Mouse (Mus musculus): ENCODE results near the gene C8a. TPM values are rescaled to one million over a fixed set of nuclear protein-coding genes. Genes with fewer than 3 reads are reported as not detected.
A peak's percentile ranks its signal among the peaks of the same experiment; 100 is the strongest.

The C8a gene
- not detected in 2 replicates for polyA plus RNA-seq (2014; fragmentation: Nextera tagmentation; extraction: Ambion mirVana)

- Histone ChIP-seq H3K9me3 (ENCODE audit: control insufficient read depth, low read length) (no peaks in the 10 kb centered on the region), H3K9ac (ENCODE audit: low read length) (no peak within 1 kb of the TSS), H3K27ac (replicated peaks; ENCODE audit: low read depth, low read length) (no peak within 1 kb of the TSS), H3K4me1 (ENCODE audit: control insufficient read depth, insufficient read depth, low read length) (no peaks in the 10 kb centered on the region), H3K4me2 (ENCODE audit: low read depth, severe bottlenecking) (no peak within 1 kb of the TSS), H3K4me3 (ENCODE audit: low read depth, low read length) (no peak within 1 kb of the TSS), H3K36me3 (ENCODE audit: control insufficient read depth, insufficient read depth, low read length) (no peaks in the 10 kb centered on the region), H3K27me3 (ENCODE audit: control insufficient read depth, insufficient read depth, low read length) (no peaks in the 10 kb centered on the region)
- 86% methylated on average over 3 of the region's 3 CpGs for WGBS
- DNase-seq (ENCODE audit: low spot score) (no peak), ATAC-seq (ENCODE audit: insufficient number of reproducible peaks, low FRiP score, low TSS enrichment, low read depth) (no peak)
Observed at GRCm38 (mm10) chr4:104876323-104876722, at the start of gene C8a. C8a (minus strand) TSS chr4:104876398.

GRCm38 (mm10) chr4:104925383-104925782 lies 49.2 kb upstream of the C8a start:
- Histone ChIP-seq H3K9ac (ENCODE audit: low read length) (no peak overlapping the region), H3K36me3 (ENCODE audit: control insufficient read depth, insufficient read depth, low read length) (no peaks in the 10 kb centered on the region), H3K4me2 (ENCODE audit: low read depth, severe bottlenecking) (no peak overlapping the region), H3K27ac (replicated peaks; ENCODE audit: low read depth, low read length) (no peak overlapping the region), H3K4me1 (ENCODE audit: control insufficient read depth, insufficient read depth, low read length) (no peaks in the 10 kb centered on the region), H3K4me3 (ENCODE audit: low read depth, low read length) (no peak overlapping the region), H3K27me3 (ENCODE audit: control insufficient read depth, insufficient read depth, low read length) (no peaks in the 10 kb centered on the region), H3K9me3 (ENCODE audit: control insufficient read depth, low read length) (no peaks in the 10 kb centered on the region)
- no peak for DNase-seq (ENCODE audit: low spot score)
- ATAC-seq (ENCODE audit: insufficient number of reproducible peaks, low FRiP score, low TSS enrichment, low read depth), result no peak
- WGBS, result 85% methylated on average over 5 of the region's 5 CpGs

GRCm38 (mm10) chr4:104918017-104918416 lies 41.8 kb upstream of the C8a start:
- Histone ChIP-seq H3K4me1 (ENCODE audit: control insufficient read depth, insufficient read depth, low read length) (0 out of 2 replicates have a peak, but pooled peaks cover 2% of the 10 kb centered on the region), H3K27me3 (ENCODE audit: control insufficient read depth, insufficient read depth, low read length) (peaks cover 5% of the 10 kb centered on the region), H3K4me2 (ENCODE audit: low read depth, severe bottlenecking) (no peak overlapping the region), H3K9ac (ENCODE audit: low read length) (no peak overlapping the region), H3K36me3 (ENCODE audit: control insufficient read depth, insufficient read depth, low read length) (no peaks in the 10 kb centered on the region), H3K27ac (replicated peaks; ENCODE audit: low read depth, low read length) (no peak overlapping the region), H3K4me3 (ENCODE audit: low read depth, low read length) (no peak overlapping the region), H3K9me3 (ENCODE audit: control insufficient read depth, low read length) (no peaks in the 10 kb centered on the region)
- DNase-seq (ENCODE audit: low spot score), result no peak
- 83% methylated on average over 6 of the region's 6 CpGs for WGBS
- no peak for ATAC-seq (ENCODE audit: insufficient number of reproducible peaks, low FRiP score, low TSS enrichment, low read depth)

- no peak for ATAC-seq (ENCODE audit: insufficient number of reproducible peaks, low FRiP score, low TSS enrichment, low read depth)
Observed at GRCm38 (mm10) chr4:104914711-104915247, 38.6 kb upstream of the C8a start.

GRCm38 (mm10) chr4:104913291-104914129 lies 37.3 kb upstream of the C8a start, which contains the start of gene Fyb2:
Fyb2 (plus strand) TSS chr4:104913456.
- peak within 1 kb of the TSS; percentile 25; the same call in 1 of the 2 replicates for H3K4me2 ChIP-seq (ENCODE audit: low read depth, severe bottlenecking)
- no peak within 1 kb of the TSS for H3K4me3 ChIP-seq (ENCODE audit: low read depth, low read length)
- H3K9me3 ChIP-seq (ENCODE audit: control insufficient read depth, low read length), result no peaks in the 10 kb centered on the region
- H3K4me1 ChIP-seq (ENCODE audit: control insufficient read depth, insufficient read depth, low read length), result 0 out of 2 replicates have a peak, but pooled peaks cover 4% of the 10 kb centered on the region
- peaks cover 5% of the 10 kb centered on the region for H3K27me3 ChIP-seq (ENCODE audit: control insufficient read depth, insufficient read depth, low read length)
- H3K36me3 ChIP-seq (ENCODE audit: control insufficient read depth, insufficient read depth, low read length), result no peaks in the 10 kb centered on the region
- ATAC-seq (ENCODE audit: insufficient number of reproducible peaks, low FRiP score, low TSS enrichment, low read depth), result no peak
- no peak within 1 kb of the TSS for H3K27ac ChIP-seq (replicated peaks; ENCODE audit: low read depth, low read length)
- 26% methylated on average over 23 of the region's 23 CpGs for WGBS
- no peak for DNase-seq (ENCODE audit: low spot score)
- H3K9ac ChIP-seq (ENCODE audit: low read length), result no peak within 1 kb of the TSS

More at GRCm38 (mm10) chr4:104914711-104915247, 38.6 kb upstream of the C8a start:
- Histone ChIP-seq H3K9ac (ENCODE audit: low read length) (no peak overlapping the region), H3K36me3 (ENCODE audit: control insufficient read depth, insufficient read depth, low read length) (no peaks in the 10 kb centered on the region), H3K27me3 (ENCODE audit: control insufficient read depth, insufficient read depth, low read length) (peaks cover 5% of the 10 kb centered on the region), H3K4me2 (ENCODE audit: low read depth, severe bottlenecking) (no peak overlapping the region), H3K4me3 (ENCODE audit: low read depth, low read length) (no peak overlapping the region), H3K9me3 (ENCODE audit: control insufficient read depth, low read length) (no peaks in the 10 kb centered on the region), H3K4me1 (ENCODE audit: control insufficient read depth, insufficient read depth, low read length) (0 out of 2 replicates have a peak, but pooled peaks cover 4% of the 10 kb centered on the region), H3K27ac (replicated peaks; ENCODE audit: low read depth, low read length) (no peak overlapping the region)
- no peak for DNase-seq (ENCODE audit: low spot score)
- WGBS, result 64% methylated on average over 6 of the region's 6 CpGs

GRCm38 (mm10) chr4:104911685-104912084 lies 35.5 kb upstream of the C8a start:
- ATAC-seq (ENCODE audit: insufficient number of reproducible peaks, low FRiP score, low TSS enrichment, low read depth), result no peak; the same call in 1 of the 2 replicates
- WGBS, result 25% methylated on average over 7 of the region's 7 CpGs
- 0 out of 2 replicates have a peak, but pooled peaks cover 4% of the 10 kb centered on the region for H3K4me1 ChIP-seq (ENCODE audit: control insufficient read depth, insufficient read depth, low read length)

GRCm38 (mm10) chr4:104905049-104905448 lies 28.9 kb upstream of the C8a start:
- WGBS, result 88% methylated on average over 6 of the region's 6 CpGs
- H3K27ac ChIP-seq (replicated peaks; ENCODE audit: low read depth, low read length), result no peak overlapping the region
- H3K4me2 ChIP-seq (ENCODE audit: low read depth, severe bottlenecking), result no peak overlapping the region
- H3K36me3 ChIP-seq (ENCODE audit: control insufficient read depth, insufficient read depth, low read length), result no peaks in the 10 kb centered on the region
- H3K9ac ChIP-seq (ENCODE audit: low read length), result no peak overlapping the region
- ATAC-seq (ENCODE audit: insufficient number of reproducible peaks, low FRiP score, low TSS enrichment, low read depth), result no peak
- H3K4me3 ChIP-seq (ENCODE audit: low read depth, low read length), result no peak overlapping the region
- no peak for DNase-seq (ENCODE audit: low spot score)
- no peaks in the 10 kb centered on the region for H3K4me1 ChIP-seq (ENCODE audit: control insufficient read depth, insufficient read depth, low read length)
- no peaks in the 10 kb centered on the region for H3K27me3 ChIP-seq (ENCODE audit: control insufficient read depth, insufficient read depth, low read length)
- H3K9me3 ChIP-seq (ENCODE audit: control insufficient read depth, low read length), result no peaks in the 10 kb centered on the region

More at GRCm38 (mm10) chr4:104911685-104912084, 35.5 kb upstream of the C8a start:
- Histone ChIP-seq H3K9ac (ENCODE audit: low read length) (no peak overlapping the region), H3K27ac (replicated peaks; ENCODE audit: low read depth, low read length) (no peak overlapping the region), H3K9me3 (ENCODE audit: control insufficient read depth, low read length) (no peaks in the 10 kb centered on the region), H3K27me3 (ENCODE audit: control insufficient read depth, insufficient read depth, low read length) (peaks cover 5% of the 10 kb centered on the region), H3K4me3 (ENCODE audit: low read depth, low read length) (no peak overlapping the region), H3K4me2 (ENCODE audit: low read depth, severe bottlenecking) (no peak overlapping the region), H3K36me3 (ENCODE audit: control insufficient read depth, insufficient read depth, low read length) (no peaks in the 10 kb centered on the region)
- peak; percentile 85 for DNase-seq (ENCODE audit: low spot score)

GRCm38 (mm10) chr4:104902836-104903235 lies 26.6 kb upstream of the C8a start:
- Histone ChIP-seq H3K36me3 (ENCODE audit: control insufficient read depth, insufficient read depth, low read length) (no peaks in the 10 kb centered on the region), H3K27ac (replicated peaks; ENCODE audit: low read depth, low read length) (no peak overlapping the region), H3K4me2 (ENCODE audit: low read depth, severe bottlenecking) (no peak overlapping the region), H3K9ac (ENCODE audit: low read length) (no peak overlapping the region), H3K4me1 (ENCODE audit: control insufficient read depth, insufficient read depth, low read length) (no peaks in the 10 kb centered on the region), H3K9me3 (ENCODE audit: control insufficient read depth, low read length) (no peaks in the 10 kb centered on the region), H3K27me3 (ENCODE audit: control insufficient read depth, insufficient read depth, low read length) (no peaks in the 10 kb centered on the region), H3K4me3 (ENCODE audit: low read depth, low read length) (no peak overlapping the region)
- ATAC-seq (ENCODE audit: insufficient number of reproducible peaks, low FRiP score, low TSS enrichment, low read depth) (no peak), DNase-seq (ENCODE audit: low spot score) (no peak)
- WGBS, result 76% methylated on average over 2 of the region's 2 CpGs
